Mouse (Mus musculus) liver, adult 2 months (tissue): ENCODE results near the gene Sept9. TPM values are rescaled to one million over a fixed set of nuclear protein-coding genes. Genes with fewer than 3 reads are reported as not detected.

ENCODE experiments used
- DNase-seq: peaks from one replicate; pipeline ENCODE4 v3.0.0-alpha.2; 2011; ENCODE audit warnings: low read depth, low spot score; ENCODE audit errors: extremely low read depth
- H3K27ac ChIP-seq: fragments of 200-500 bp; replicated peaks from 2 replicates; pipeline ENCODE4 v1.5.1; 2012; ENCODE audit warnings: low read depth, mild to moderate bottlenecking, control low read depth, inconsistent platforms, low read length; ENCODE audit not compliant: insufficient read depth
- H3K27me3 ChIP-seq: fragments of 200-500 bp; 2 replicates; pipeline ENCODE4 v1.6.1; 2012; ENCODE audit warnings: mild to moderate bottlenecking, moderate library complexity, low read length, inconsistent platforms; ENCODE audit not compliant: control insufficient read depth, insufficient read depth
- H3K36me3 ChIP-seq: fragments of 200-500 bp; 2 replicates; pipeline ENCODE4 v1.6.1; 2012; ENCODE audit warnings: low read length, inconsistent platforms; ENCODE audit not compliant: control insufficient read depth, insufficient read depth
- H3K4me1 ChIP-seq: fragments of 200-500 bp; 2 replicates; pipeline ENCODE4 v1.6.1; 2011; ENCODE audit warnings: low read length; ENCODE audit not compliant: control insufficient read depth, insufficient read depth
- H3K4me3 ChIP-seq: fragments of 200-500 bp; 2 replicates; pipeline ENCODE4 v1.5.1; 2011; ENCODE audit warnings: low read depth, mild to moderate bottlenecking, control low read depth, low read length, moderate library complexity; ENCODE audit not compliant: insufficient read depth
- H3K79me2 ChIP-seq: fragments of 200-500 bp; 2 replicates; pipeline ENCODE4 v1.6.1; 2012; ENCODE audit warnings: inconsistent platforms, mild to moderate bottlenecking, low read length, moderate library complexity; ENCODE audit not compliant: control insufficient read depth, insufficient read depth
- H3K9ac ChIP-seq: fragments of 200-500 bp; 2 replicates; pipeline ENCODE4 v1.6.1; 2012; ENCODE audit warnings: low read depth, mild to moderate bottlenecking, control low read depth, inconsistent platforms, low read length
- CTCF ChIP-seq: fragments of 200-500 bp; IDR thresholded peaks from 2 replicates; pipeline ENCODE4 v1.5.1; 2011; ENCODE audit warnings: low read depth, low read length, control low read depth
- POLR2A ChIP-seq: fragments of 200-500 bp; IDR thresholded peaks from 2 replicates; pipeline ENCODE4 v1.6.1; 2011; ENCODE audit warnings: low read length, control low read depth; ENCODE audit not compliant: insufficient read depth; ENCODE audit errors: extremely low read depth
- WGBS: fragments of 180-500 bp; shearing (Covaris S2); methylation state at CpG from one replicate; pipeline ENCODE4 v1.1.7; 2018; 5-methylcytosine and 5-hydroxymethylcytosine counted together
- polyA plus RNA-seq: library from polyadenylated mRNA; depleted of rRNA; stranded (reverse); fragments of >200 nt; gene quantifications from 2 replicates; pipeline ENCODE4 v1.2.3, GENCODE M21; 2012
- total RNA-seq: library from RNA; depleted of rRNA; stranded (reverse); fragments of >200 nt; gene quantifications from 2 replicates; pipeline ENCODE4 v1.2.3, GENCODE M21; 2014

Sept9 gene
- total and polyA plus RNA-seq, 2 experiments: 18.8 to 21.2 TPM

GRCm38 (mm10) chr11:117331361-117332241, 132.1 kb downstream of the Sept9 start:
- Histone ChIP-seq H3K36me3 (no peaks in the 10 kb centered on the region), H3K4me1 (peaks cover 61% of the 10 kb centered on the region), H3K4me3 (peak overlapping the region; percentile 63), H3K79me2 (peaks cover 43% of the 10 kb centered on the region), H3K27me3 (no peaks in the 10 kb centered on the region), H3K9ac (peak overlapping the region; percentile 70), H3K27ac (peak overlapping the region; percentile 28)
- DNase-seq: no peak
- WGBS: 11% methylated on average over 17 of the region's 17 CpGs
- TF ChIP-seq POLR2A (no peak), CTCF (no peak)

GRCm38 (mm10) chr11:117332242-117333149, 133.0 kb downstream of the Sept9 start:
- Histone ChIP-seq H3K4me3 (peak overlapping the region; percentile 63), H3K4me1 (peaks cover 58% of the 10 kb centered on the region), H3K36me3 (no peaks in the 10 kb centered on the region), H3K27me3 (no peaks in the 10 kb centered on the region), H3K27ac (peak overlapping the region; percentile 94), H3K9ac (peak overlapping the region; percentile 70), H3K79me2 (peaks cover 35% of the 10 kb centered on the region)
- 21% methylated on average over 37 of the region's 37 CpGs for WGBS
- no peak for TF ChIP-seq POLR2A
- no peak for TF ChIP-seq CTCF
- DNase-seq: no peak

GRCm38 (mm10) chr11:117333150-117333715, 133.8 kb downstream of the Sept9 start:
- peaks cover 43% of the 10 kb centered on the region for H3K79me2 ChIP-seq
- WGBS: 53% methylated on average over 13 of the region's 13 CpGs
- TF ChIP-seq POLR2A (no peak), CTCF (no peak)
- peak overlapping the region; percentile 20; the same call in 1 of the 2 replicates for H3K9ac ChIP-seq
- H3K36me3 ChIP-seq: no peaks in the 10 kb centered on the region
- peak overlapping the region; percentile 94 for H3K27ac ChIP-seq
- peaks cover 62% of the 10 kb centered on the region for H3K4me1 ChIP-seq
- no peak for DNase-seq
- H3K4me3 ChIP-seq: peak overlapping the region; percentile 2; the same call in 1 of the 2 replicates
- no peaks in the 10 kb centered on the region for H3K27me3 ChIP-seq

- H3K9ac ChIP-seq: peak overlapping the region; percentile 23
- H3K4me1 ChIP-seq: peaks cover 71% of the 10 kb centered on the region
- TF ChIP-seq CTCF (no peak), POLR2A (no peak)
- H3K79me2 ChIP-seq: peaks cover 50% of the 10 kb centered on the region
- peak; percentile 65 for DNase-seq
- WGBS: 10% methylated on average over 6 of the region's 6 CpGs
- no peaks in the 10 kb centered on the region for H3K27me3 ChIP-seq
- H3K36me3 ChIP-seq: no peaks in the 10 kb centered on the region
- peak overlapping the region; percentile 94 for H3K27ac ChIP-seq
- H3K4me3 ChIP-seq: no peak overlapping the region
Observed at GRCm38 (mm10) chr11:117334101-117334500, 134.6 kb downstream of the Sept9 start.

- TF ChIP-seq POLR2A (no peak), CTCF (no peak)
- Histone ChIP-seq H3K9ac (peak overlapping the region; percentile 2; the same call in 1 of the 2 replicates), H3K4me1 (peaks cover 72% of the 10 kb centered on the region), H3K79me2 (peaks cover 58% of the 10 kb centered on the region), H3K27me3 (no peaks in the 10 kb centered on the region), H3K4me3 (no peak overlapping the region), H3K27ac (peak overlapping the region; percentile 94), H3K36me3 (no peaks in the 10 kb centered on the region)
- 76% methylated on average over 2 of the region's 2 CpGs for WGBS
- DNase-seq: no peak
Observed at GRCm38 (mm10) chr11:117335146-117335545, 135.7 kb downstream of the Sept9 start.
